Mouse (Mus musculus) lung, adult 2 months (tissue): Measurements from ENCODE around the gene Soat2.

Source experiments
- CTCF ChIP-seq: fragments of 200-500 bp; IDR thresholded peaks from 2 replicates; pipeline ENCODE4 v1.5.1; 2011; ENCODE audit warnings: mild to moderate bottlenecking, low read length, control low read depth; ENCODE audit not compliant: insufficient read depth
- POLR2A ChIP-seq: fragments of 200-500 bp; IDR thresholded peaks from 2 replicates; pipeline ENCODE4 v1.6.1; 2011; ENCODE audit warnings: low read depth, mild to moderate bottlenecking, control low read depth, low read length, borderline replicate concordance; ENCODE audit errors: extremely low read depth

DNA sequence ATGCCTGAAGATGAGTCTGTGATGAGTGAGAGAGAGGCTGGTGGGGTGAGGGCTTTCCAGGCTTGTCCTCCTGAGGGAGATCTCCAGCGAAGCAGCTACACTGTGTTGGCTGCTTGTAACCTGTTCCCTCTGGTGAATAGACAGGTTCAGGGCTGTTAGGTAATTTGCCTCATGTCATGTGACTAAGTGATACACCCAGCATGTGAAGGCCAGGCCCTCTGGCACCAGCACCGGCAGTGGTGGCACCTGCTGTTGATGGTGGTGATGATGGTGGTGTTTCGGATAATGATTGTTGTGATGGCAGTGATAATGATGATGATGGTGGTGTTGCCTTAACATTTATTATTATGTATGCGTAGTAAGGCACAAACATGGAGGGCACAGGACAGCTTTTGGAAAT lies 60.5 kb downstream of the Soat2 start:
- TF ChIP-seq CTCF (no peak), POLR2A (no peak)
